Mouse (Mus musculus) adrenal gland, postnatal 14 days (tissue): ENCODE results near the gene Zfp1. TPM values are rescaled to one million over a fixed set of nuclear protein-coding genes. Genes with fewer than 3 reads are reported as not detected.
"Not testable (repeated sequence)": the region's sequence is repeated elsewhere in the genome, so short reads cannot be mapped to it uniquely, and the experiment has no call there.

Experiments used
- DNase-seq: peaks from one replicate; pipeline ENCODE4 v3.0.0; 2021; ENCODE audit warnings: mixed read lengths
- total RNA-seq: library from RNA; stranded (reverse); gene quantifications from 2 replicates; pipeline ENCODE4 v1.2.3, GENCODE M21; 2021

Zfp1 gene
- total RNA-seq, 1 experiment from 2014 or later, result 9.2 TPM

- DNase-seq, result peak; percentile 87
Measured at GRCm38 (mm10) chr8:111625694-111626527, 17.3 kb upstream of the Zfp1 start.

GRCm38 (mm10) chr8:111626528-111626820 is 16.7 kb upstream of the Zfp1 start:
- DNase-seq, result no peak

- no peak for DNase-seq
Measured at GRCm38 (mm10) chr8:111626933-111627332, 16.3 kb upstream of the Zfp1 start.

GRCm38 (mm10) chr8:111627923-111628322 is 15.3 kb upstream of the Zfp1 start:
- no peak for DNase-seq

- no peak for DNase-seq
Measured at GRCm38 (mm10) chr8:111628401-111628800, 14.8 kb upstream of the Zfp1 start.

GRCm38 (mm10) chr8:111628894-111629501 is 14.2 kb upstream of the Zfp1 start:
- no peak for DNase-seq

- peak; percentile 88 for DNase-seq
Measured at GRCm38 (mm10) chr8:111630105-111630521, 13.1 kb upstream of the Zfp1 start, which contains the start of gene Ldhd. Gene Ldhd (minus strand): TSS chr8:111630374.

GRCm38 (mm10) chr8:111631589-111631988 is 11.6 kb upstream of the Zfp1 start:
- DNase-seq, result no peak

- DNase-seq, result no peak
Measured at GRCm38 (mm10) chr8:111632976-111633375, 10.2 kb upstream of the Zfp1 start.

- no peak for DNase-seq
Measured at GRCm38 (mm10) chr8:111638086-111638485, 5.1 kb upstream of the Zfp1 start.

- DNase-seq, result no peak
Measured at GRCm38 (mm10) chr8:111641064-111641463, 2.1 kb upstream of the Zfp1 start.

- peak; percentile 72 for DNase-seq
Measured at GRCm38 (mm10) chr8:111642496-111642895, 705 bp upstream of the Zfp1 start.

- no peak for DNase-seq
Measured at GRCm38 (mm10) chr8:111642939-111643263, 300 bp upstream of the Zfp1 start.

GRCm38 (mm10) chr8:111644286-111645051 is 1.3 kb downstream of the Zfp1 start:
- DNase-seq, result not testable (repeated sequence)

GRCm38 (mm10) chr8:111645715-111646114 is 2.5 kb downstream of the Zfp1 start:
- no peak for DNase-seq

GRCm38 (mm10) chr8:111648834-111649233 is 5.6 kb downstream of the Zfp1 start:
- no peak for DNase-seq

GRCm38 (mm10) chr8:111650651-111651050 is 7.5 kb downstream of the Zfp1 start:
- no peak for DNase-seq

- DNase-seq, result no peak
Measured at GRCm38 (mm10) chr8:111653524-111653923, 10.3 kb downstream of the Zfp1 start.

- no peak for DNase-seq
Measured at GRCm38 (mm10) chr8:111657312-111657854, 14.2 kb downstream of the Zfp1 start.

GRCm38 (mm10) chr8:111658819-111659423 is 15.7 kb downstream of the Zfp1 start:
- peak; percentile 48 for DNase-seq

- peak; percentile 86 for DNase-seq
Measured at GRCm38 (mm10) chr8:111662473-111662872, 19.3 kb downstream of the Zfp1 start.

GRCm38 (mm10) chr8:111666751-111667150 is 23.6 kb downstream of the Zfp1 start:
- no peak for DNase-seq
